Mouse (Mus musculus): ENCODE data around the gene Nhp2.
"Not testable (repeated sequence)": the region's sequence is repeated elsewhere in the genome, so short reads cannot be mapped to it uniquely, and the experiment has no call there.

Gene Nhp2

GRCm38 (mm10) chr11:51606447-51607095, 13.0 kb upstream of the Nhp2 start, which contains the start of gene Hnrnpab:
Gene Hnrnpab, minus strand, starts transcription at chr11:51606847.
- DNase-seq (ENCODE audit: low spot score) = peak; percentile 93

DNA sequence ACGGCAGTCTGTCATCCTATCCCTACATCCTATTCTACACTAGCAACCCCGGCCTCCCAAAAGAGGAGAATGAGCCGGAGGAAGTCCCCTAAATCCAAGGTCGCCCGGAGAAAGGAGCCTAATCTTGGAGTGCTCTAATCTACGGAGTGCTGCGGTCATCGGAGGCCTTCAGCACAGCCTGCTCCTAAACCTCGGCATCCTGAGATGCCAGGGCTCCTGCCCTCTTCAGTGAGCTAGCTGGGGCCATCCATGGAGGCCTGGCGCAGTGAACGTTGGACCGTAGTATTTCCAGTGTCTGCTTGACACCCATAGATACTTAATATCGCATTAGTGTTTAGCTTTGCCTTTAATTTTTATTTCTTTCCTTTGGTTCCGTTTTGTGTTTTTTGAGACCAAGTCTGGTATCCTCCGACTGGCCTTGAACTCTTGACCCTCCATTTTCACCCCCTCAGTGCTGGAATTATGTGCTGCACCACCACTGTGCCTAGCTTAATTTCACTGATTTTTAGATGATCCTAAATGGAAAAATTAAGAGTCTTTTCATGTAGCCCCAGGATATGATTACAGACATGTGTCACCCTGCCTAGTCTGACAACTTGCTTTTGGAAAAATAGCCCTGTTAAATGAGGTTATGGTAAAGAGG, 12.3 kb upstream of the Nhp2 start:
- DNase-seq (ENCODE audit: low spot score) = no peak

GRCm38 (mm10) chr11:51609266-51609909, 10.1 kb upstream of the Nhp2 start:
- DNase-seq (ENCODE audit: low spot score) = no peak

GRCm38 (mm10) chr11:51609940-51610339, 9.6 kb upstream of the Nhp2 start:
- not testable (repeated sequence) for DNase-seq (ENCODE audit: low spot score)

DNA sequence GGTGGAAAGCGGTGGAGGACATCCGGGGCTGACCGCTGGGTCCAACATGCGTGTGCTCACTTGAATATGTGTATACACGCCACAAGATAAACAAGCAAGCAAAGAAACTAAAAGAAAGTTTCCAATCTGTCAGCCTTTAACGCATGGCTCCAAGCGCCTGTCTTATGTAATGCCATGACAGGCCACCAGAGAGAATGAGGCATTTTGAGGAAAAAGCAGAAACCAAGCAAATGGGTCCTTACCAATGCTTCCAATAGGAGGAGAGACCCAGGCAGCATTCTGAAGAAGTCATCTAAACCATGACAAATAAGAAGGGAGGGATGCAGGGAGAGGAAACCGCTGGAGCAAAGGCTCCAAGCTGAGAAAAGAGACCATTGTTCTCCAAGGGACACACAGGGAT, 5.3 kb upstream of the Nhp2 start:
- DNase-seq (ENCODE audit: low spot score) = no peak

DNA sequence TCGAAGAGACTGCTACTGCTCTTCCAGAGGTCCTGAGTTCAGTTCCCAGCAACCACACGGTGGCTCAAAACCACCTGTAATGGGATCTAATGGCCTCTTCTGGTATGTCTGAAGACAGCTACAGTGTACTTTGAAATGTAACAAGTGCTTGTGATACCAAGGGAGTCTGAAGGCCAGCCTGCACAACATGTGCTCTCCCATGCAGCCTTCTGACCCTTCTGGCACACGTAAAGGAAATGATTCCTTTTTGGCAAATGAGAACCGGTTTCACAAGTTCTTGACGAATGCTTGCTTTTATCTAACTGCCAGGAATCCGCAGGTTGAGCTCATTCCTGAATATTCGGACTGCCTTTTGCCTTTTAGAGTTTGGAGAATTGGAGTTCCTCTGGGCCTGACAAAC, 4.4 kb upstream of the Nhp2 start:
- no peak for DNase-seq (ENCODE audit: low spot score)

DNA sequence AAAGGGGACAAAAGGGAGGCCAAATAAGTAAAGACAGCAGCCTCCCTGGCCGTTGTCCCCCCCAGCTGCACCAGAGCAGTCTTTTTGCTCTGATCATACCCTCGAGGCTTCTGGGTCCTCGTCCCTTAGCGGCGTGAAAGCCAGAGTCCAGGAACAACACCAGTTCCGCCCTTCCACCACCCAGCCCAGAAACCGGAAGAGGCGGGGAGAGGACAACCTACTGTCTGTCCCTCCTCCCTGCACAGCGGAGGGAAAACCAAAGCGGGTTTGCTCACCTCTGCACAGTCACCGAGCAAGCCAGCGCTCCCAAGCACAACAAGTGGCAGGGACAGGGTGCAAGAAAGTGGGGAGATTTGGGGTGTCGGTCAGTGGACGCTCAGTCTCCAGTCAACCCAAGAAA, 3.9 kb upstream of the Nhp2 start:
- DNase-seq (ENCODE audit: low spot score) = peak; percentile 74

DNA sequence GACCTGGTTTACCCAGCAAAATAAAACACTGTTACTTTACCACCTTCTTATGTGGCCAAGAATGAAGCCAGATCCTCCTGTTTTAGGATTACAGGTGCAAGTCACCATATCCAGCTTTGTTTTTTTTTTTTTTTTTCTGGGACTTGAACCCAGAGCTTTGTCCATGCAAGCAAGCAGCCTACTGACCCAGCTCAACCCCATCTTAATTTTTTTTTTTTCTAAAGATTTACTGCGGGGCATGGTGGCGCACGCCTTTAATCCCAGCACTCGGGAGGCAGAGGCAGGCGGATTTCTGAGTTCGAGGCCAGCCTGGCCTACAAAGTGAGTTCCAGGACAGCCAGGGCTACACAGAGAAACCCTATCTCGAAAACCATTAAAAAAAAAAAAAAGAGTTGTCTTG, 3.4 kb upstream of the Nhp2 start:
- DNase-seq (ENCODE audit: low spot score) = not testable (repeated sequence)

GRCm38 (mm10) chr11:51617693-51618092, 1.8 kb upstream of the Nhp2 start:
- DNase-seq (ENCODE audit: low spot score) = peak; percentile 38

DNA sequence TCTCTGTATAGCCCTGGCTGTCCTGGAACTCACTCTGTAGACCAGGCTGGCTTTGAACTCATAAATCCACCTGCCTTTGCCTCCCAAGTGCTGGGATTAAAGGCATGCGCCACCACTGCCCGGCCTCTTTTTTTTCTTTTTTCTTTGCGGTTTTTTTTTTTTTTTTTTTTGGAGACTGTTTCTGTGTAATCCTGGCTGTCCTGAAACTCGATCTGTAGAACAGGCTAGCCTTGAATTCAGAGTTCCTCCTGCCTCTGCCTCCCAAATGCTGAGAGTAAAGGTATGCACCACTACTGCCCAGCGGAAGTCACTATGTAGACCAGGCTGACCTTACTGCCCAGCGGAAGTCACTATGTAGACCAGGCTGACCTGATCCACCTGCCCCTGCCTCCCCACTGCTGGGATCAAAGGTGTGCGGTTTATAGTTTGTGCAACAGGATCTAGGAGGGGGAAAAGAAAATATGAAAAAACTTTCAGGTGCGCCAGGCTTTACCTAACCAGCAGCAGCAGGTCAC, 584 bp upstream of the Nhp2 start:
- no peak for DNase-seq (ENCODE audit: low spot score)

GRCm38 (mm10) chr11:51620084-51620483, 549 bp downstream of the Nhp2 start:
- no peak for DNase-seq (ENCODE audit: low spot score)

GRCm38 (mm10) chr11:51621776-51622175, 2.2 kb downstream of the Nhp2 start:
- no peak for DNase-seq (ENCODE audit: low spot score)

- DNase-seq (ENCODE audit: low spot score) = no peak
These were observed 3.5 kb downstream of the Nhp2 start for GRCm38 (mm10) chr11:51622971-51623491.

DNA sequence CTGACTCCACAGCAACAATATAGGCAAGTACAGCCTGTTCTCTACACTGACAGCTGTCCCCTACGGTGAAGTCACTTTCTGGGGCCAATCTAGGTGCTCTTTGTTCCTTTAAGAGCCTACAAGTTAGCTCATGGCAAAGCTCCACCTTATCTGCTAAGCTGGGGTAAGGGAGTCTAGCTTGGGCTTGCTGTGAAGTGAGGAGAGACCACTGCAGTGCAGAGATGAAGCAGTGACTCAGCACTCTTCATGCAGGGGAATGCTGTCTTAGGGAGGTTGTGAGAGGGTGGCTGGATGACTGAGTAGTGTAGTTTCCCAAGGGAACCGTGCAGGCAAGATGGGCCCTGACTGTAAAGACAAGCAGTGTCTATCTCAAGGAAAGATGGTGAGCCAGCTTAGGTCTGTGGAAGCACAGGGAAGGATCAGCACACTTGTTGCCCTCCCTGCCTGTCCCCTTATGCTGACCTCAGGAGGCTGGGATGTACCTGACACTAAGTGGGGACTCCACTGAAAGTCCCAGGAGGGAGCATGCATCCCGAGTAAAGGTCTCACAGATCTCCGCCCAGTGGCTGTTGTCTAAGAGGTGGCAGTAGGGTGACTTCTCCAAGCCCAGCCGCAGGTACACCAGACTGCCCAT, 5.8 kb downstream of the Nhp2 start:
- no peak for DNase-seq (ENCODE audit: low spot score)

- DNase-seq (ENCODE audit: low spot score) = no peak
These were observed 7.9 kb downstream of the Nhp2 start for GRCm38 (mm10) chr11:51627425-51627824.

- DNase-seq (ENCODE audit: low spot score) = no peak
These were observed 8.4 kb downstream of the Nhp2 start for GRCm38 (mm10) chr11:51627907-51628306.

- DNase-seq (ENCODE audit: low spot score) = peak; percentile 68
These were observed 10.2 kb downstream of the Nhp2 start for GRCm38 (mm10) chr11:51629651-51630314.

DNA sequence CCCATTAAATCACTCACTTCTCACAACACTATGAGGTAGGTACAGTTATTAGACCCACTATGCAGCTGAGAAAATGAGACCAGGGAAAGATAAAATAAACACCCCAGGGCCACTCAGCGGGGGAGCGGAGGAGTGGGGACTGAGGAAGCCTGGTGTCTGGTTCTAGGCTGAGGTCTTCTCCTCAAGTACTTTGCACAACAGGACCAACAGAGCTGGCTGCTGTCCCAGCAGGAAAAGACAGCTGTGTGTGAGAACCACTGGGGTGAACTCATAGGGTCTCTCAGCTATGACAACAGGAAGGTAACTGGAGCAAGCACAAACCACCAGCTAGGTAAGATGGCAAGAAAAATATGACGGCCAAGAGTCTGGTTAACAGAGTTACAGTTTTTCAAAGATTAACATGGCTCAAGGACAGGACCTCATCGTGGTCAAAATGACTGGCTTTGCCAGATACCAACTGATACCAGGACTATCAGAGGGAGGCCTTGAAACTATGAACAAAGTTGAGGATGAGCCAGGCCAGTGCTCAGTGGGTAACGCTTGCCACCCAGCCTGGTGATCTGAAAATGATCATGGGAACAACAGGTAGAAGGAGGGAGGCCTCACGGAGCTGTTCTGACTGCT, 12.7 kb downstream of the Nhp2 start:
- DNase-seq (ENCODE audit: low spot score) = peak; percentile 58

- DNase-seq (ENCODE audit: low spot score) = not testable (repeated sequence)
These were observed 13.7 kb downstream of the Nhp2 start for GRCm38 (mm10) chr11:51633200-51633599.

GRCm38 (mm10) chr11:51633721-51634120, 14.2 kb downstream of the Nhp2 start:
- DNase-seq (ENCODE audit: low spot score) = peak; percentile 38

DNA sequence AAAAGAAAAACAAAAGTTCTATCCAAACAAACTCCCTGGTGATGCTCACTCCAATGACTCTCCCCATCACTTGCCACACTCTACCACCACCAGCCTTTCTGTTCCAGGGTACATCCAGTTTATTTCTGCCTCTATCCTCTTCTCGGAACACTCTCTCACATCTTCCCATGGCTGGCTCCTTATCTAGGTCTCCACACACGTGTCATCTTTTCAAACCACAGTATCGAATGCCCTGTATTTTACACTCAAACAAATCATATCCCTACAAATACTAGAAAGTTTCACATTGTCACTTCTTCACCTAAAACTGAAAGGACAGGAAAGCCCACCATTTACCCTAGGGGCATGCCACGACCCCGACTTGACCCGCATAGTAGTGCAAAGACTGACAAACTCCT, 15.6 kb downstream of the Nhp2 start:
- DNase-seq (ENCODE audit: low spot score) = no peak
